Mouse (Mus musculus): ENCODE data around the gene Pdia5.

GRCm38 (mm10) chr16:35403891-35404290 is 86.8 kb downstream of the Pdia5 start:
- TF ChIP-seq CTCF (IDR thresholded peaks at IDR 0.05; ENCODE audit: low read depth) (no peak), EP300 (IDR thresholded peaks at IDR 0.05; ENCODE audit: low read depth) (no peak)

Data from heart, postnatal 0 days (tissue).